Mouse (Mus musculus) stomach, embryonic 15.5 days (tissue): ENCODE measurements around the gene Olfr686. TPM values are rescaled to one million over a fixed set of nuclear protein-coding genes. Genes with fewer than 3 reads are reported as not detected.

Experiments
- polyA plus RNA-seq: library from polyadenylated mRNA; unstranded; fragments of >200 nt; fragmentation: Nextera tagmentation; extraction: Ambion mirVana; gene quantifications from 2 replicates; pipeline ENCODE4 v1.2.1, GENCODE M21; 2015

Gene Olfr686
- polyA plus RNA-seq, 1 experiment from 2014 or later = not detected

Other genes starting within 250 kb of the Olfr686 start
- gene Olfr670, start 244.9 kb downstream of the Olfr686 start, polyA plus RNA-seq = not detected in 2 replicates
- not detected in 2 replicates for gene Olfr671, start 228.4 kb downstream of the Olfr686 start, polyA plus RNA-seq
- not detected in 2 replicates for gene Olfr672, start 205.5 kb downstream of the Olfr686 start, polyA plus RNA-seq
- not detected in 2 replicates for gene Olfr675, start 179.0 kb downstream of the Olfr686 start, polyA plus RNA-seq
- not detected in 2 replicates for gene Olfr676, start 174.8 kb downstream of the Olfr686 start, polyA plus RNA-seq
- not detected in 2 replicates for gene Olfr677, start 156.1 kb downstream of the Olfr686 start, polyA plus RNA-seq
- not detected in 2 replicates for gene Olfr678, start 143.0 kb downstream of the Olfr686 start, polyA plus RNA-seq
- not detected in 2 replicates for gene Olfr679, start 126.3 kb downstream of the Olfr686 start, polyA plus RNA-seq
- not detected in 2 replicates for gene Olfr680-ps1, start 114.7 kb downstream of the Olfr686 start, polyA plus RNA-seq
- not detected in 2 replicates for gene Olfr681, start 90.6 kb downstream of the Olfr686 start, polyA plus RNA-seq
- not detected in 2 replicates for gene Olfr683, start 60.5 kb downstream of the Olfr686 start, polyA plus RNA-seq
- not detected in 2 replicates for gene Olfr684, start 43.8 kb downstream of the Olfr686 start, polyA plus RNA-seq
- not detected in 2 replicates for gene Olfr685, start 21.5 kb downstream of the Olfr686 start, polyA plus RNA-seq
- not detected in 2 replicates for gene Olfr688, start 80.6 kb upstream of the Olfr686 start, polyA plus RNA-seq
- 0.08 TPM in 1 of 2 replicates, not detected in the other for gene Olfr689, start 103.7 kb upstream of the Olfr686 start, polyA plus RNA-seq
- gene Olfr690, start 126.6 kb upstream of the Olfr686 start, polyA plus RNA-seq = not detected in 2 replicates
- not detected in 2 replicates for gene Olfr691, start 134.8 kb upstream of the Olfr686 start, polyA plus RNA-seq
- not detected in 2 replicates for gene Olfr692, start 160.7 kb upstream of the Olfr686 start, polyA plus RNA-seq
- not detected in 2 replicates for gene Gm5901, start 167.6 kb upstream of the Olfr686 start, polyA plus RNA-seq
- gene Fam160a2, start 192.6 kb upstream of the Olfr686 start, polyA plus RNA-seq = 40.7 and 44.0 TPM in 2 replicates
- gene Cnga4, start 197.1 kb upstream of the Olfr686 start, polyA plus RNA-seq = not detected in 2 replicates
- gene Cckbr, start 218.2 kb upstream of the Olfr686 start, polyA plus RNA-seq = 0.52 and 0.57 TPM in 2 replicates